Mouse (Mus musculus) limb, embryonic 15.5 days (tissue): Measurements from ENCODE around the gene Tst. TPM values are rescaled to one million over a fixed set of nuclear protein-coding genes. Genes with fewer than 3 reads are reported as not detected.

Source experiments
- ATAC-seq: fragments of 200-750 bp; cut with Nextera tagmentation; 2 replicates; pipeline ENCODE4 v1.8.0; 2017; ENCODE audit warnings: low read depth, moderate TSS enrichment; ENCODE audit not compliant: insufficient number of reproducible peaks, low FRiP score, low TSS enrichment
- H3K27ac ChIP-seq: fragments of 300-500 bp; sonication (generic); 2 replicates; pipeline ENCODE4 v1.5.1; 2015; ENCODE audit warnings: moderate library complexity, mild to moderate bottlenecking, inconsistent platforms
- H3K27me3 ChIP-seq: fragments of 300-500 bp; sonication (generic); 2 replicates; pipeline ENCODE4 v1.6.1; 2015; ENCODE audit warnings: inconsistent platforms
- H3K36me3 ChIP-seq: fragments of 300-500 bp; sonication (generic); 2 replicates; pipeline ENCODE4 v1.6.1; 2015; ENCODE audit warnings: inconsistent platforms
- H3K4me1 ChIP-seq: fragments of 300-500 bp; sonication (generic); 2 replicates; pipeline ENCODE4 v1.6.1; 2015; ENCODE audit warnings: inconsistent platforms
- H3K4me2 ChIP-seq: fragments of 300-500 bp; sonication (generic); 2 replicates; pipeline ENCODE4 v1.6.1; 2015; ENCODE audit warnings: mild to moderate bottlenecking, inconsistent platforms
- H3K4me3 ChIP-seq: fragments of 300-500 bp; sonication (generic); 2 replicates; pipeline ENCODE4 v1.5.1; 2015; ENCODE audit warnings: mild to moderate bottlenecking, inconsistent platforms
- H3K9ac ChIP-seq: fragments of 300-500 bp; sonication (generic); 2 replicates; pipeline ENCODE4 v1.6.1; 2015; ENCODE audit warnings: inconsistent platforms
- H3K9me3 ChIP-seq: fragments of 300-500 bp; sonication (generic); 2 replicates; pipeline ENCODE4 v1.6.1; 2016; ENCODE audit warnings: inconsistent platforms
- WGBS: fragments of 180-500 bp; shearing (Covaris S2); methylation state at CpG from one replicate; pipeline ENCODE4 v1.1.7; 2015; 5-methylcytosine and 5-hydroxymethylcytosine counted together
- polyA plus RNA-seq: library from polyadenylated mRNA; unstranded; fragments of >200 nt; fragmentation: Nextera tagmentation; extraction: Ambion mirVana; gene quantifications from 2 replicates; pipeline ENCODE4 v1.2.1, GENCODE M21; 2015

Tst gene
- polyA plus RNA-seq, 1 experiment from 2014 or later = 15.4 TPM

DNA sequence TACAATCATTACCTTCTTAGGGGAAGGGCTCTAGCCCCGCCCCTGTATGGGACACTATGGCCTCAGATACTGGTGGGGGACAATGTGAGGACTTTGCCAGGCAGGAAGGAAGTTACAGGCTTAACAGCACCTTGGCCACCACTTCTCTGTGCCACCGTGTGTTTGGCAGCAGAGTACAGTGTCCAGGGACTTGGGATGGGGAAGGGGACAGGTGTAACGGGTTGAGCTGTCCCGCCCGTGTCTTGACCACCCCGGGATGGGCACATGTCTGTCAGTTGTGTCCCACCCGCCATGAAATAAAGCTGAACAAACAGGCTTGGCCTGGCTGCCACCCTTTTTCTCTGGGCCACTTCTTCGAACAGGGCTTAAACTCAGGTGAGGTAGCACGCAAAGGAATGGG lies 33.3 kb upstream of the Tst start:
- no peak overlapping the region for H3K4me2 ChIP-seq
- H3K27ac ChIP-seq = no peak overlapping the region
- peaks cover 29% of the 10 kb centered on the region for H3K4me1 ChIP-seq
- ATAC-seq = no peak
- H3K27me3 ChIP-seq = 0 out of 2 replicates have a peak, but pooled peaks cover 9% of the 10 kb centered on the region
- H3K4me3 ChIP-seq = no peak overlapping the region
- H3K9ac ChIP-seq = no peak overlapping the region
- no peaks in the 10 kb centered on the region for H3K9me3 ChIP-seq
- peaks cover 8% of the 10 kb centered on the region for H3K36me3 ChIP-seq
- WGBS = 67% methylated on average over 9 of the region's 9 CpGs

DNA sequence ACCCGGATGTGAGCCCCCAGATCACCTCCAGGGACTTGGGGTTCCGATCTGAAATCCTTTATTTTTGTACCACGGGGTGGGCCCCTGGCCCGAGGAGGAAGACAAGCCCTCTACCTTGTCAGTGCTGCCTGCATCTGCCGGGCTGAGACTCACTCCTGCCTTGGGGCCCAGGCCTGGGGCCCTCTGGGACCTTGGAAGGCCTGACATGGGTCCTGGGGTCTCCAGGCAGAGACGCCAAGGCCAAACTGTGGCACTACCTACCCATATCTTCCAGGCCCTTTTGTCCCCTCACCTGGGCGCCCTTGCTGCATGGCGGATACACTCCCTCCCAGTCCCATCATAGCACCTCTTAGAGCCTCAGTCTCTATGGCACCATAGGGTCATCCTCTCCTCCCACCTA lies 32.8 kb upstream of the Tst start:
- peaks cover 29% of the 10 kb centered on the region for H3K4me1 ChIP-seq
- no peak for ATAC-seq
- peaks cover 13% of the 10 kb centered on the region for H3K36me3 ChIP-seq
- H3K27ac ChIP-seq = no peak overlapping the region
- H3K9ac ChIP-seq = no peak overlapping the region
- no peak overlapping the region for H3K4me3 ChIP-seq
- no peak overlapping the region for H3K4me2 ChIP-seq
- 57% methylated on average over 8 of the region's 8 CpGs for WGBS
- 0 out of 2 replicates have a peak, but pooled peaks cover 9% of the 10 kb centered on the region for H3K27me3 ChIP-seq
- no peaks in the 10 kb centered on the region for H3K9me3 ChIP-seq

DNA sequence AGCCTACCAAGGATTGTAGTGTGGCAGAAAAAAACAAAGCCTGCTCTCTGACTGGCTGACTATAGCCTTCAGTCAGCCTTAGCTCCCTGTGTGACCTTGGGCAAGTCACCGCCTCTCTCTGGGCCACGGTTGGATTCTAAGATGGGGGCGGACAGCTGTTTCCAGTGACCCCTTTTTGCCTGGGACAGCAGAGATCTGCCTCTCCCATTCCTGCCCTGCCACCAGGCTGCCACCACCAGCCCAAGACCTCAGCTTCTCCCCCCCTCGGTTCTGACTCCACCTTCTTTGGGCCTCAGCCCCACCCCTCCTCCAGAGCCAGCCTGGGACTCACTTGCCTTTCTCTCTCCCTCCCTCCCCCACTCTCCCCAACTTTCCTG lies 32.3 kb upstream of the Tst start:
- Histone ChIP-seq H3K9ac (no peak overlapping the region), H3K4me1 (peaks cover 29% of the 10 kb centered on the region), H3K4me2 (no peak overlapping the region), H3K27ac (0 out of 2 replicates have a peak overlapping the region, but pooled peaks have one; percentile 69), H3K4me3 (no peak overlapping the region), H3K27me3 (0 out of 2 replicates have a peak, but pooled peaks cover 9% of the 10 kb centered on the region), H3K36me3 (peaks cover 18% of the 10 kb centered on the region), H3K9me3 (no peaks in the 10 kb centered on the region)
- WGBS = 48% methylated on average over 4 of the region's 4 CpGs
- ATAC-seq = no peak

DNA sequence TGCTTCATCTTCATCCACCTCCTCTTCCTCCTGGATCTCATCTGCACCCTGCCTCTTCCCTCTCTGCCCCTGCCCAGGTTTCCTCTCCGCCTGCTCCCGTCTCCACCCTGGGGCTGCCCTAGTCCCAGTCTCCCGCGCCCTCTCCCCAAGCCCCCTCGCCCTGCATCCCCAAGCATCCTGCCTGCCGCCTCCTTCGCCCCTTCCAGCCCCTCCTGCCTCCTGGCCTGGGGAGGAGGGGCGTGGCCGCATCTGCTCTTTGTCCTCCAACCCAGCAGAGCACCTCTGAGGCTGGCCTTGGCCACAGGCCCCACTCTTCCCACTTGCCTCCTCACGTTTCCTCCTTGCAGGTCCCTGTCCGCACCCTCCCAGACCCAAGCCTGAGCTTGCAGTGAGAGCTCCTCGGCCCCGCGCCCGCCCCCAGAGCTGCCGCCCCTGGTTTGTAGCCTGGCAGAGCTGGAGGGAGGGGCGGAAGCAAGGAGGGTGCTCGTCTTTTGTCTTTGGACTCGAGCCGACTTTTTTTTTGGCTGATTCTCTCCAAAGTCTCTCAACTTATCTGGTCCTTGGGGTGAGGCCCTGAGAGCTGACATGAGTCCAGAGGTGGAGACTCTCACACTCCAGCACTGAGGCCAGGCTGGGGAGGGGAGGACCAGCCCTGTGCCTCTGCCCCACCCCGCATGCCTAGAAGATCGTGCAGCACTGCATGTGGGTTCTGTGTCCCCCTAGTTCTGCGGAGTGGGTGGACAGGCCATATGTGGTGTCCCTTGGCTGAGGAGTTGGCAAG lies 31.7 kb upstream of the Tst start:
- peaks cover 29% of the 10 kb centered on the region for H3K4me1 ChIP-seq
- peaks cover 21% of the 10 kb centered on the region for H3K36me3 ChIP-seq
- peak overlapping the region; percentile 69 for H3K27ac ChIP-seq
- peak overlapping the region; percentile 54 for H3K4me2 ChIP-seq
- 0 out of 2 replicates have a peak overlapping the region, but pooled peaks have one; percentile 4 for H3K9ac ChIP-seq
- H3K4me3 ChIP-seq = peak overlapping the region; percentile 30
- 0 out of 2 replicates have a peak, but pooled peaks cover 9% of the 10 kb centered on the region for H3K27me3 ChIP-seq
- 26% methylated on average over 23 of the region's 23 CpGs for whole genome bisulfite sequencing
- no peaks in the 10 kb centered on the region for H3K9me3 ChIP-seq
- ATAC-seq = peak; percentile 25

DNA sequence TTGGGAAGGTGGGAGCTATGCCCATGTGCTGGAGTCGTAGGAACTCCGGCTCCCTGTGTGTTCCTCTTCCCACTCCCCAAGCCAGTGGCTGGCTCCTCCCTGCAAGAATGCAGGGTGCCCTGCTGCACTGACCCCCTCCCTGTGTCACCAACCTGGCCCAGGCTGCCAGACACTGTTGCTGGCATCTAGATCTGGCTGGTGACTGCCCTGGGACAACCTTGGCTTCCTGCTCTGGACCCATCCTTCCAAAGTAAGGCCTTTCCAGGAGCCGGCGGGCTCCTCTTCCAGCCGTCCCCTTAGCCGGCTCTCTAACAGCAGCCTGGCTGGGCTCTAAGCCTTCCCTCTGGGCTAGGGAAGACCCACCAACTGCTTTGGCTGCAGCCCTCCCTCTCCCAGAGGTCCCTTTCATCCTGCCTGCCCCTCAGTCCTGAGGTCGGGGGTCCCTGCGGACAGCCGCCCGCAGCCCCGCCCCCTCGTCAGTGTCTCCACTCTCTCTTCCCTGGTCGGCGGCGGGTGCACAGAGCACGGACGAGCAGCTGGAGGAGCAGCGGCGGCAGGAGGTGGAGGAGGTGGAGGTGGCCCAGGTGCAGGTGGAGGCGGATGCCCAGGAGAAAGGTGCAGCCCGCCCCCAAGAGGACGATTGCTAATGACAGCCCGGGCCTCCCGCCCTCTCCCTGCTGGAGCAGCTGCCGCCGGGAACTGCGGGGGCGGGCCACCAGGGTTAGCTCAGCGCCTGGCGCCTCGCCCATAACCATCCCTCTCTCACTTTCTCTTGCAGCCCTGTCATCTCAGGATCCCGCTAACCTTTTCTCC lies 30.9 kb upstream of the Tst start:
- Histone ChIP-seq H3K9me3 (no peaks in the 10 kb centered on the region), H3K4me3 (peak overlapping the region; percentile 30), H3K36me3 (peaks cover 29% of the 10 kb centered on the region), H3K4me2 (peak overlapping the region; percentile 54), H3K4me1 (peaks cover 29% of the 10 kb centered on the region), H3K27ac (peak overlapping the region; percentile 69), H3K27me3 (0 out of 2 replicates have a peak, but pooled peaks cover 9% of the 10 kb centered on the region), H3K9ac (peak overlapping the region; percentile 23; the same call in 1 of the 2 replicates)
- ATAC-seq = no peak
- WGBS = 13% methylated on average over 28 of the region's 32 CpGs

DNA sequence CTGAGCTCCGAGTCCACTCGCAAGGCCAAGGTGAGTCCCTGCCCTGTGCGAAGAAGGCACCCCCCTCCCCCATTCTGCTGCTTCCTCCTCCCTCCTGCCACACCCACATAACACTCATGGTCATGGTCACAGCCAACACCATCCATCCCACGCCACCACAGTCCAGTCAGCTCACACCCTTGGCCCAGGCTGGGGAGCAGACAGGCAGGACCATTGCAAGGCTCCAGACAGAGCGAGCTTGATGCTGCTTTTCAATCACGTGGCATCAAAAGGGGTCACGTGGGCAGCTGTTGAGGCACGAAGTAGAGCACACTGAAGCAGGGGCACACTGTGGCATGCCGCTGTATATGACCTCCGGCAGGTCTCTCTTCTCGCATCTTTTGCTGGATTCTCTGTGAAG lies 30.0 kb upstream of the Tst start:
- WGBS = 84% methylated on average over 11 of the region's 11 CpGs
- Histone ChIP-seq H3K36me3 (peaks cover 34% of the 10 kb centered on the region), H3K27me3 (0 out of 2 replicates have a peak, but pooled peaks cover 9% of the 10 kb centered on the region), H3K9ac (no peak overlapping the region), H3K4me1 (peaks cover 29% of the 10 kb centered on the region), H3K4me2 (no peak overlapping the region), H3K9me3 (no peaks in the 10 kb centered on the region), H3K4me3 (no peak overlapping the region), H3K27ac (no peak overlapping the region)
- no peak for ATAC-seq

DNA sequence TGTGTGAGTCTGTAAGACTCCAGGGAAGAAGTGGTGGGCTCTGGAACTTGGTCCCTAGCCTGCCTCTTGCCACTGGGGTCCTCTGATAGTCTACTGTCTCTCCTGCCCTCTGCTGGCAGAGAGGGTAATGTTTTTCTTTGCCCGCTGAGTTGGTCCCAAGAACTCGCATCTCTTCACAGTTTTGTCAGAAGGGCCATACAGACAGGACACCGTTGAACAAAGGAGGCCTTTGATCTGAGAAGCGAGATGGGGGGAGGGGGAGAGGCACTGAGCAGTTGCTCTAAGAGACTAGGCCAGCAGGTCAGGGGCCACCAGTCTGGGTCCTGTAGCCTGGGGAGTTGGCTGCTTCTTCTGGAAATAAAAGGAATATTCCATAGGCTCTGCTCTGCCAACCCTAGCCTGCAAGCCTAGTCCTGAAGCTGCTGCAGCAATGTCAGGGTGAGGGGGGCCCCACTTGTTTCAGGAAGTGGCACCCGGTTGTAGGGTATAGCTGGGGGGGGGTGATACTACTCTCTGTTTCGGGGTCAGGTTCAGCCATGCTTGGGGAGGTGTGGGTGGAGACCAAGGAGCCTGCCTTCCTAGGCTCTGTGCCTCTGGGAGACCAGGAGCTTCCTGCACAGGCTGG lies 29.3 kb upstream of the Tst start:
- H3K4me2 ChIP-seq = no peak overlapping the region
- no peak overlapping the region for H3K9ac ChIP-seq
- no peak for ATAC-seq
- peaks cover 34% of the 10 kb centered on the region for H3K36me3 ChIP-seq
- H3K9me3 ChIP-seq = no peaks in the 10 kb centered on the region
- H3K4me3 ChIP-seq = no peak overlapping the region
- no peak overlapping the region for H3K27ac ChIP-seq
- 0 out of 2 replicates have a peak, but pooled peaks cover 9% of the 10 kb centered on the region for H3K27me3 ChIP-seq
- peaks cover 35% of the 10 kb centered on the region for H3K4me1 ChIP-seq
- 40% methylated on average over 6 of the region's 6 CpGs for WGBS

DNA sequence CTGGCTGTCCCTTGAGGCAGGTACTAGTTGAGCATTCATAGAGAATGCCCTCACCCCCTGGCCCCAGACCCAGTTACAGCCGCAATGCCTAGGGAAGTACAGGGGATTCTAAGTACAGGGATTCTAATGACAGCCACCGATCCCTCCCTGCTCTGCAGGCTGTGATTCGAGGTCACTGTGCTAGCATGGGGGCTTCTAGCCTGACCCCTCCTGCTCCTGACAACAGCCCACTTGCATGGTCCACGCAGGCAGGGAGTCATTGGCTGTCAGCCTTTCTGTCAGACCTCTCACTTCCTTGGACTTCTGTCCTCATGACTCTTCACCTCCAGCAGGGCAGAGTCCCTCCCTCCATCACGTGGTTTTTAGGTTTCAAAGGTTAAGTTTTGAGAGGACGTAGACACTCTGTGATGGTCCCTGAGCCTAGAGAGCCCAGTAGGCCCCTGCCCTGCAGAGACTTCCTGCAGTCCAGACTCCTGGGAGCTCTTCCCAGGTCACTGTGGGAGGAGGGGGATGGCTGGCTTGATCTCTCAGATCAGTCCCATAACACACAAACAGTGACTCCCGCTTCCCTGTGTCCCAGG lies 25.9 kb upstream of the Tst start:
- peaks cover 28% of the 10 kb centered on the region for H3K4me1 ChIP-seq
- H3K27ac ChIP-seq = no peak overlapping the region
- no peak overlapping the region for H3K9ac ChIP-seq
- no peak overlapping the region for H3K4me2 ChIP-seq
- 77% methylated on average over 7 of the region's 7 CpGs for WGBS
- no peaks in the 10 kb centered on the region for H3K9me3 ChIP-seq
- 0 out of 2 replicates have a peak, but pooled peaks cover 5% of the 10 kb centered on the region for H3K27me3 ChIP-seq
- no peak for ATAC-seq
- peaks cover 34% of the 10 kb centered on the region for H3K36me3 ChIP-seq
- H3K4me3 ChIP-seq = no peak overlapping the region

DNA sequence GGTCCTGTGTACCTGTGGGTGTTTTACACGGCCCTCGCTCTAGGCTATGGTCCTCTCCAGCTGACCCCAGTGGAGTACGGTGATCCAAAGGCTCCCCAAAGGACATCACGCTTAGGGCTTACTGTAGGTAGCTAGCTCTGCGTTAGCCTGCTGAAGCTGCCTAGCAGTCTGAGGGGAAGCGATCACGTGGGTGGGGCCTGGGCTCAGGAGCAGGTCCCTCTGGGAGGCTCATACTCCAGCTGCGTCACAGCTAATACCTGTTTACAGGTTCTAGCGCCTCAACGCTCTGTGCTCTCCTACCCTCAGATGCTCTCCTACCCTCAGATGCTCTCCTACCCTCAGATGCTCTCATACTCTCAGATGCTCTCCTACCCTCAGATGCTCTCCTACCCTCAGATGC lies 25.2 kb upstream of the Tst start:
- Histone ChIP-seq H3K9me3 (no peaks in the 10 kb centered on the region), H3K27me3 (0 out of 2 replicates have a peak, but pooled peaks cover 5% of the 10 kb centered on the region), H3K27ac (no peak overlapping the region), H3K4me1 (peaks cover 21% of the 10 kb centered on the region), H3K4me2 (no peak overlapping the region), H3K4me3 (no peak overlapping the region), H3K9ac (no peak overlapping the region), H3K36me3 (peaks cover 32% of the 10 kb centered on the region)
- no peak for ATAC-seq
- 73% methylated on average over 10 of the region's 10 CpGs for WGBS

DNA sequence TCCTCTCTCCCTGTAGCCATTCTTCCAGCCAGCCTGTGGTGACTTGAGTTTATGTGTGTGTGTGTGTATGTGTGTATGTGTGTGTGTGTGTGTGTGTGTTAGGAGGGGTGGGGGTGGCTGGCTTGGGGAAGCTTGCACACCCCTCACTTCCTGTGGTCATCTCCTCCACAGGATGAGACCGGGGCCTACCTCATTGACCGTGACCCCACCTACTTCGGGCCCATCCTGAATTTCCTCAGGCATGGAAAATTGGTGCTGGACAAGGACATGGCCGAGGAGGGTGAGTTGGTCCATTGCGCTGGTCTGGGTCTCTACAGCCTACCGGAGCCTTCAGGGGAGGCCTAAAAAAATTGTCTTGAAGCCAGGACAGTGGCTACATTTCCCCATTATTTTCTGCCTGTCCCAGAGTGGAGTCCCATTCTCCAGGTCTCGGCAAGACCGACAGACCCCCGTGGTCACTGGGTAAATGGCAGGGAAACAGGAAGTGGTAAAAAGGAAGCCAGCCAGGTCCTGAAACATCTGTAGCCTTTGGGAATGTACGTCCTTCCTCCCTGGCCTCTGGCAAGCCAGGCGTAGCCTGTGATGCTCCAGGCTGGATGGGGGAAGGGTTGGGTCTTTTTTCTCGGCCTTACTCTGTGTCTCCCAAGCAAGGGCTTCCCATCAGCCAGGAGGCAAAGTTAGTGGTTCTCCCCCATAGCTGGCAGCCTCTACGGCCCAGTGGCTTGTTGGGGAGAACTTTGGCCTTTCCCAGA lies 24.3 kb upstream of the Tst start:
- Histone ChIP-seq H3K36me3 (peaks cover 29% of the 10 kb centered on the region), H3K9me3 (no peaks in the 10 kb centered on the region), H3K4me2 (peak overlapping the region; percentile 80), H3K4me1 (peaks cover 19% of the 10 kb centered on the region), H3K27me3 (peaks cover under 1% of the 10 kb centered on the region; the same call in 1 of the 2 replicates), H3K9ac (no peak overlapping the region), H3K27ac (peak overlapping the region; percentile 63), H3K4me3 (peak overlapping the region; percentile 68)
- 66% methylated on average over 13 of the region's 13 CpGs for WGBS
- 0 out of 2 replicates have a peak, but pooled peaks have one; percentile 2 for ATAC-seq

DNA sequence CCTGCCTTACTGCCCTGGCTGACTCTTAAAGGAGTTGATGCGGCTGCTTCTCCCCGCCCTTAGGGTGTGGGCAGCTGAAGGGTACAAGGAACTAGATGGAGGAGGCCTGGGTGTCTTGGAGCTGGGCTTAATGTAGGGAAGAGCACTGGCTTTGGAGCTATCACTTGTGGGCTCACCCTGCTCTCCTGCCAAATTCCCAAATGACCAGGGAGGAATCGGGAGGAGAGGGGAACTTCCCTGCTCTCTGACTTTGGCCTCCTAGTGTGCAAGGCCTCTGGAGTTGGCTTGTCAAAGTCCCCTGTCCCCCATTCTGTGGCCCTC lies 23.4 kb upstream of the Tst start:
- 6% methylated on average over 3 of the region's 3 CpGs for WGBS
- Histone ChIP-seq H3K9ac (peak overlapping the region; percentile 76), H3K4me3 (peak overlapping the region; percentile 68), H3K9me3 (no peaks in the 10 kb centered on the region), H3K27ac (peak overlapping the region; percentile 63), H3K27me3 (peaks cover 8% of the 10 kb centered on the region; the same call in 1 of the 2 replicates), H3K4me2 (peak overlapping the region; percentile 80), H3K4me1 (peaks cover 19% of the 10 kb centered on the region), H3K36me3 (peaks cover 27% of the 10 kb centered on the region)
- ATAC-seq = no peak
